Mouse (Mus musculus) heart, embryonic 11.5 days (tissue): ENCODE results near the gene Adgrg2. TPM values are rescaled to one million over a fixed set of nuclear protein-coding genes. Genes with fewer than 3 reads are reported as not detected.

Experiments
- ATAC-seq: fragments of 200-750 bp; cut with Nextera tagmentation; replicated peaks from 2 replicates; pipeline ENCODE4 v1.8.0; 2017; ENCODE audit warnings: moderate library complexity; ENCODE audit not compliant: insufficient number of reproducible peaks, low FRiP score, low TSS enrichment
- H3K27ac ChIP-seq: fragments of 300-500 bp; sonication (generic); 2 replicates; pipeline ENCODE4 v1.5.1; 2014; ENCODE audit warnings: mild to moderate bottlenecking, low read depth, low read length
- H3K27me3 ChIP-seq: fragments of 300-500 bp; sonication (generic); 2 replicates; pipeline ENCODE4 v1.6.1; 2014; ENCODE audit warnings: mild to moderate bottlenecking, low read length, mixed read lengths; ENCODE audit not compliant: control insufficient read depth, insufficient read depth
- H3K36me3 ChIP-seq: fragments of 300-500 bp; sonication (generic); 2 replicates; pipeline ENCODE4 v1.6.1; 2014; ENCODE audit warnings: mild to moderate bottlenecking, low read length, moderate library complexity, mixed read lengths; ENCODE audit not compliant: control insufficient read depth, insufficient read depth
- H3K4me1 ChIP-seq: fragments of 300-500 bp; sonication (generic); 2 replicates; pipeline ENCODE4 v1.6.1; 2014; ENCODE audit warnings: low read length; ENCODE audit not compliant: control insufficient read depth, insufficient read depth
- H3K4me2 ChIP-seq: fragments of 300-500 bp; sonication (generic); 2 replicates; pipeline ENCODE4 v1.6.1; 2014; ENCODE audit warnings: mild to moderate bottlenecking, moderate library complexity
- H3K4me3 ChIP-seq: fragments of 300-500 bp; sonication (generic); 2 replicates; pipeline ENCODE4 v1.5.1; 2014; ENCODE audit warnings: low read depth, low read length
- H3K9ac ChIP-seq: fragments of 300-500 bp; sonication (generic); 2 replicates; pipeline ENCODE4 v1.6.1; 2014; ENCODE audit warnings: mild to moderate bottlenecking, low read depth, low read length, moderate library complexity
- H3K9me3 ChIP-seq: fragments of 300-500 bp; sonication (generic); replicated peaks from 2 replicates; pipeline ENCODE4 v1.6.1; 2016; ENCODE audit warnings: low read length; ENCODE audit not compliant: control insufficient read depth
- WGBS: fragments of 180-500 bp; shearing (Covaris S2); extraction: QIAGEN DNeasy Blood & Tissue Kit; methylation state at CpG from one replicate; pipeline ENCODE4 v1.1.7; 2014; ENCODE audit not compliant: insufficient replicate concordance; 5-methylcytosine and 5-hydroxymethylcytosine counted together
- polyA plus RNA-seq: library from polyadenylated mRNA; unstranded; fragments of >200 nt; fragmentation: Nextera tagmentation; extraction: Ambion mirVana; gene quantifications from 2 replicates; pipeline ENCODE4 v1.2.1, GENCODE M21; 2014

Adgrg2 gene
- polyA plus RNA-seq, 1 experiment from 2014 or later, result 0.54 TPM

DNA sequence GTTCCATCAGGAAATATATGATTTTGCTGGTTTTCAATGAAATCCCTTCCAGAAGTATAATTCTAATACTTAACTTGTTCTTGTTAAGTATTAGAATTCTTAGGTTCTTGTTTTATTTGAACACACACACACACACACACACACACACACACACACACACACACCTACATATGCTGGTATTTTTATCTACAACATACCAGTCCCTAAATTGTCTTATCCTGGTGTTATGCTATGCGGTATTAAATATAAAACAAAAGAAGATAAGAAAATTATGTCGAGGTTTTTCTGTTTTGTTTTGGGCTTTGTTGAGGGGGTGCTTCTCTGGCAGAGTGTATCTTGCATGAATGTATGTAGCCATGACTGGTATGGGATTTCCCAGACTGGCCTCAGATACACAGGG lies 99.3 kb downstream of the Adgrg2 start:
- WGBS, result 77% methylated on average over 2 of the region's 2 CpGs
- Histone ChIP-seq H3K4me2 (no peak overlapping the region), H3K27ac (no peak overlapping the region), H3K4me3 (no peak overlapping the region), H3K27me3 (no peaks in the 10 kb centered on the region; the same call in 1 of the 2 replicates), H3K4me1 (no peaks in the 10 kb centered on the region), H3K9ac (no peak overlapping the region), H3K9me3 (no peaks in the 10 kb centered on the region), H3K36me3 (no peaks in the 10 kb centered on the region)
- ATAC-seq, result no peak

- H3K4me2 ChIP-seq, result no peak overlapping the region
- no peaks in the 10 kb centered on the region for H3K9me3 ChIP-seq
- no peak for ATAC-seq
- H3K27ac ChIP-seq, result no peak overlapping the region
- no peaks in the 10 kb centered on the region for H3K36me3 ChIP-seq
- H3K9ac ChIP-seq, result no peak overlapping the region
- no peak overlapping the region for H3K4me3 ChIP-seq
- 58% methylated on average over 2 of the region's 3 CpGs for WGBS
- H3K4me1 ChIP-seq, result no peaks in the 10 kb centered on the region
- no peaks in the 10 kb centered on the region; the same call in 1 of the 2 replicates for H3K27me3 ChIP-seq
Measured at GRCm38 (mm10) chrX:160494333-160494732, 103.8 kb downstream of the Adgrg2 start.

- Histone ChIP-seq H3K9ac (no peak overlapping the region), H3K4me2 (no peak overlapping the region), H3K27me3 (no peaks in the 10 kb centered on the region; the same call in 1 of the 2 replicates), H3K4me1 (no peaks in the 10 kb centered on the region), H3K36me3 (no peaks in the 10 kb centered on the region), H3K4me3 (no peak overlapping the region), H3K9me3 (no peaks in the 10 kb centered on the region), H3K27ac (no peak overlapping the region)
- WGBS, result 67% methylated on average over 6 of the region's 6 CpGs
- ATAC-seq, result no peak
Measured at GRCm38 (mm10) chrX:160494921-160495320, 104.4 kb downstream of the Adgrg2 start.

- no peak overlapping the region for H3K4me3 ChIP-seq
- H3K27ac ChIP-seq, result no peak overlapping the region
- no peaks in the 10 kb centered on the region; the same call in 1 of the 2 replicates for H3K27me3 ChIP-seq
- ATAC-seq, result no peak
- no peaks in the 10 kb centered on the region for H3K36me3 ChIP-seq
- no peak overlapping the region for H3K9ac ChIP-seq
- H3K9me3 ChIP-seq, result no peaks in the 10 kb centered on the region
- 69% methylated on average over 5 of the region's 5 CpGs for WGBS
- no peaks in the 10 kb centered on the region for H3K4me1 ChIP-seq
- no peak overlapping the region for H3K4me2 ChIP-seq
Measured at GRCm38 (mm10) chrX:160496473-160496872, 106.0 kb downstream of the Adgrg2 start.

DNA sequence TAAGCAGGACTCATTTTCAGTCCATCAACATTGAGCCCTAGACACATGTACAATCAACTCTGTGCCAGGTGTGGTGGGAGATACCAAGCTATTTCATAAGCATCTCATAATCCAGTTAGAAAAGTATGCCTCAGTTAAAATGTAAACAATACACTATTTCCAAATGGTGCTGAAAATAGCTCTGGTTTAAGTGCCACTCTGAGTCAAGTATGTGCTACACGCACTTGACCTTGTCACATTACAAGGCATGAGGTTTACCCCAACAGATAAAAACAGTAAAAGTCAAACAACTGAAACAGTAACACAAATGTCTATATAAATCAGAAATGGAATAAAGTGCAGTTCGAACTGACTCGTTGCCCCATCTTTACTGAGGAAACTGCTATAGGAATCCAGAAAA lies 110.6 kb downstream of the Adgrg2 start:
- H3K27ac ChIP-seq, result no peak overlapping the region
- ATAC-seq, result no peak
- no peak overlapping the region for H3K9ac ChIP-seq
- no peaks in the 10 kb centered on the region for H3K27me3 ChIP-seq
- H3K4me2 ChIP-seq, result no peak overlapping the region; the same call in 1 of the 2 replicates
- WGBS, result 80% methylated on average over 3 of the region's 3 CpGs
- no peak overlapping the region for H3K4me3 ChIP-seq
- no peaks in the 10 kb centered on the region for H3K4me1 ChIP-seq
- no peaks in the 10 kb centered on the region for H3K9me3 ChIP-seq
- no peaks in the 10 kb centered on the region for H3K36me3 ChIP-seq

- WGBS, result 16% methylated on average over 12 of the region's 12 CpGs
- Histone ChIP-seq H3K4me2 (peak overlapping the region; percentile 67), H3K4me3 (peak overlapping the region; percentile 58), H3K9ac (peak overlapping the region; percentile 59; the same call in 1 of the 2 replicates), H3K9me3 (no peaks in the 10 kb centered on the region), H3K4me1 (no peaks in the 10 kb centered on the region), H3K27ac (no peak overlapping the region; the same call in 1 of the 2 replicates), H3K27me3 (no peaks in the 10 kb centered on the region), H3K36me3 (no peaks in the 10 kb centered on the region)
- peak; percentile 70 for ATAC-seq
Measured at GRCm38 (mm10) chrX:160501687-160502047, 111.2 kb downstream of the Adgrg2 start.

- 18% methylated on average over 58 of the region's 61 CpGs for WGBS
- no peaks in the 10 kb centered on the region for H3K36me3 ChIP-seq
- no peaks in the 10 kb centered on the region for H3K4me1 ChIP-seq
- ATAC-seq, result peak; percentile 96
- peak within 1 kb of the TSS; percentile 67 for H3K4me2 ChIP-seq
- peak within 1 kb of the TSS; percentile 58 for H3K4me3 ChIP-seq
- H3K9ac ChIP-seq, result peak within 1 kb of the TSS; percentile 59
- H3K9me3 ChIP-seq, result no peaks in the 10 kb centered on the region
- peak within 1 kb of the TSS; percentile 90 for H3K27ac ChIP-seq
- H3K27me3 ChIP-seq, result no peaks in the 10 kb centered on the region
Measured at GRCm38 (mm10) chrX:160502048-160503041, 111.9 kb downstream of the Adgrg2 start, which contains the start of gene Phka2. Gene Phka2, plus strand, starts transcription at chrX:160502166.

- ATAC-seq, result no peak
- no peaks in the 10 kb centered on the region for H3K4me1 ChIP-seq
- no peak overlapping the region for H3K4me3 ChIP-seq
- no peak overlapping the region for H3K27ac ChIP-seq
- H3K36me3 ChIP-seq, result no peaks in the 10 kb centered on the region
- H3K9me3 ChIP-seq, result no peaks in the 10 kb centered on the region
- H3K9ac ChIP-seq, result no peak overlapping the region
- H3K27me3 ChIP-seq, result no peaks in the 10 kb centered on the region
- 64% methylated on average over 1 of the region's 1 CpGs for WGBS
- no peak overlapping the region for H3K4me2 ChIP-seq
Measured at GRCm38 (mm10) chrX:160509046-160509445, 118.6 kb downstream of the Adgrg2 start.
